ENCODE assay signal across 8 mouse cellular contexts in the genomic region with DNA sequence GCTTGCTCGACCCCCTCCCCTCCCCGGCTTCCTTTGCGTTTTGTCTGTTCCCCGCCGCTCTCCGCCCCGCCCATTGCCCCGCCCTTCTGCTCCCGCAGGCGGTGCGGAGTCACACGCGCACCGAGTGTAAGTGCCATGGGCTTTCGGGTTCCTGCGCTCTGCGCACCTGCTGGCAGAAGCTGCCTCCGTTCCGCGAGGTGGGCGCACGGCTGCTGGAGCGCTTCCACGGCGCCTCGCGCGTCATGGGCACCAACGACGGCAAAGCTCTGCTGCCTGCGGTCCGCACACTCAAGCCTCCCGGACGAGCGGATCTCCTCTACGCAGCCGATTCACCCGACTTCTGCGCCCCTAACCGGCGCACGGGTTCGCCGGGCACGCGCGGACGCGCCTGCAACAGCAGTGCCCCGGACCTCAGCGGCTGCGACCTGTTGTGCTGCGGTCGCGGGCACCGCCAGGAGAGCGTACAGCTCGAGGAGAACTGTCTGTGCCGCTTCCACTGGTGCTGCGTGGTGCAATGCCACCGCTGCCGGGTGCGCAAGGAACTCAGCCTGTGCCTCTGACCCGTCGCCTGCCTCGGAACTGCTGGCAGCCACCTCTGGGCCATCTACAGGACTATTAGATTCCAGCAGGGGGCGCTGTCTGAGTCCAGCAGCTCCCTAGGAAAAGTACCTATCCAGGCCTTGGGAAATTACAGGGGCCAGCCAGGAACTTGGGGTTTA. TPM values are rescaled to one million over a fixed set of nuclear protein-coding genes. Genes with fewer than 3 reads are reported as not detected.
A peak's percentile ranks its signal among the peaks of the same experiment; 100 is the strongest.
DNase-seq lines count a peak whose midpoint lies in the region; ATAC-seq and TF ChIP-seq lines count a peak whose summit lies in the region.

No protein-coding gene starts in this region.

- H3K27me3 ChIP-seq in intestine, postnatal 0 days (replicated peaks; ENCODE audit: control insufficient read depth, insufficient read depth, low read length): peaks cover 83% of the 10 kb centered on the region
- H3K27me3 ChIP-seq in neural tube, embryonic 12.5 days (replicated peaks): peaks cover 84% of the 10 kb centered on the region

- peak overlapping the region; percentile 46 for H3K4me3 ChIP-seq in intestine, postnatal 0 days (ENCODE audit: low read depth, low read length)
- peak overlapping the region; percentile 43 for H3K4me3 ChIP-seq in lung, adult 2 months (replicated peaks; ENCODE audit: extremely low read depth, low read depth, low read length)
- peak overlapping the region; percentile 42 for H3K4me3 ChIP-seq in neural tube, embryonic 12.5 days

- no peaks in the 10 kb centered on the region; the same call in 1 of the 2 replicates for H3K4me1 ChIP-seq in intestine, postnatal 0 days (replicated peaks; ENCODE audit: control insufficient read depth, insufficient read depth, low read length)
- peaks cover 7% of the 10 kb centered on the region; the same call in 1 of the 2 replicates for H3K4me1 ChIP-seq in lung, adult 2 months (ENCODE audit: control insufficient read depth, insufficient read depth, low read length)
- peaks cover 16% of the 10 kb centered on the region for H3K4me1 ChIP-seq in neural tube, embryonic 12.5 days

- peak overlapping the region; percentile 82 for H3K4me2 ChIP-seq in intestine, postnatal 0 days (replicated peaks; ENCODE audit: low read depth)
- H3K4me2 ChIP-seq in neural tube, embryonic 12.5 days (replicated peaks): peak overlapping the region; percentile 91

- peak; percentile 75 for TF ChIP-seq CTCF in intestine, postnatal 0 days (IDR thresholded peaks at IDR 0.05; ENCODE audit: low read depth)
- 0 out of 2 replicates have a peak, but pooled peaks have one; percentile 21 for TF ChIP-seq CTCF in lung, adult 2 months (IDR thresholded peaks at IDR 0.05; ENCODE audit: insufficient read depth, low read length)

- H3K27ac ChIP-seq in intestine, postnatal 0 days (ENCODE audit: low read depth, low read length): no peak overlapping the region
- no peak overlapping the region for H3K27ac ChIP-seq in neural tube, embryonic 12.5 days

- peak; percentile 33 for DNase-seq in thymus, postnatal 14 days
- no peak for DNase-seq in thymus, postnatal 10 days (ENCODE audit: low spot score in 2 of 2)
- peak; percentile 54 to 73 for DNase-seq in heart, adult 18-20 months
- peak; percentile 43 for DNase-seq in lung, adult 2 months

- no peak overlapping the region for H3K9ac ChIP-seq in intestine, postnatal 0 days (ENCODE audit: low read depth, low read length)
- peak overlapping the region; percentile 22; the same call in 1 of the 2 replicates for H3K9ac ChIP-seq in neural tube, embryonic 12.5 days

- WGBS in intestine, postnatal 0 days: under 1% methylated on average over 67 of the region's 67 CpGs
- 2% methylated on average over 67 of the region's 67 CpGs for WGBS in lung, adult 2 months
- 1% methylated on average over 67 of the region's 67 CpGs for WGBS in neural tube, embryonic 12.5 days

- no peaks in the 10 kb centered on the region for H3K9me3 ChIP-seq in intestine, postnatal 0 days (ENCODE audit: control insufficient read depth)
- no peaks in the 10 kb centered on the region for H3K9me3 ChIP-seq in neural tube, embryonic 12.5 days

- H3K36me3 ChIP-seq in intestine, postnatal 0 days (ENCODE audit: control insufficient read depth, insufficient read depth): no peaks in the 10 kb centered on the region
- no peaks in the 10 kb centered on the region for H3K36me3 ChIP-seq in neural tube, embryonic 12.5 days

- ATAC-seq in common myeloid progenitor, adult 5-6 weeks (replicated peaks; ENCODE audit: low read depth, poor library complexity, severe bottlenecking): peak; percentile 24
- peak; percentile 40 for ATAC-seq in intestine, postnatal 0 days
- 0 out of 2 replicates have a peak, but pooled peaks have one; percentile 30 for ATAC-seq in neural tube, embryonic 12.5 days (ENCODE audit: low FRiP score, low read depth)
- no peak for ATAC-seq in erythroblast, adult 5-6 weeks (replicated peaks; ENCODE audit: low FRiP score, poor library complexity, severe bottlenecking)

- TF ChIP-seq POLR2A in lung, adult 2 months (IDR thresholded peaks at IDR 0.05; ENCODE audit: borderline replicate concordance, extremely low read depth, low read depth, low read length): no peak

RNA-seq across cellular contexts. Expression of gene Wnt10a, which starts 7.1 kb away (rescaled TPM):
- total RNA-seq in common myeloid progenitor, adult 5-6 weeks (2017): not detected in 2 replicates
- not detected for total RNA-seq in heart, adult 18-20 months (2021)
- polyA plus RNA-seq in intestine, postnatal 0 days (2015; fragmentation: Nextera tagmentation; extraction: Ambion mirVana): not detected in 2 replicates
- polyA plus RNA-seq in lung, adult 2 months (2012; rRNA removed): 0.08 and 2.6 TPM in 2 replicates
- polyA plus RNA-seq in neural tube, embryonic 12.5 days (2016; fragmentation: Nextera tagmentation; extraction: Ambion mirVana): 1.2 and 1.4 TPM in 2 replicates
- total RNA-seq in erythroblast, adult 5-6 weeks (2015; ENCODE audit: low replicate concordance): not detected in 2 replicates
- not detected in 2 replicates for total RNA-seq in erythroblast, adult 5-6 weeks (2017; ENCODE audit: low replicate concordance)

RNA-seq across cellular contexts. Expression of gene Wnt6, which starts 12.5 kb away (rescaled TPM):
- total RNA-seq in common myeloid progenitor, adult 5-6 weeks (2017): not detected in 2 replicates
- under 1 TPM; 0.18 to 0.30 TPM for total RNA-seq in heart, adult 18-20 months (2021)
- 0.33 and 0.66 TPM in 2 replicates for polyA plus RNA-seq in intestine, postnatal 0 days (2015; fragmentation: Nextera tagmentation; extraction: Ambion mirVana)
- polyA plus RNA-seq in lung, adult 2 months (2012; rRNA removed): 0.55 and 0.65 TPM in 2 replicates
- 12.5 and 13.8 TPM in 2 replicates for polyA plus RNA-seq in neural tube, embryonic 12.5 days (2016; fragmentation: Nextera tagmentation; extraction: Ambion mirVana)
- total RNA-seq in erythroblast, adult 5-6 weeks (2015; ENCODE audit: low replicate concordance): not detected in 2 replicates
- total RNA-seq in erythroblast, adult 5-6 weeks (2017; ENCODE audit: low replicate concordance): not detected in 2 replicates

RNA-seq across cellular contexts. Expression of gene Prkag3, which starts 35.2 kb away (rescaled TPM):
- total RNA-seq in common myeloid progenitor, adult 5-6 weeks (2017): not detected in 2 replicates
- 1 to 10 TPM; 1.4 to 1.7 TPM for total RNA-seq in heart, adult 18-20 months (2021)
- polyA plus RNA-seq in intestine, postnatal 0 days (2015; fragmentation: Nextera tagmentation; extraction: Ambion mirVana): 0.08 and 0.09 TPM in 2 replicates
- polyA plus RNA-seq in lung, adult 2 months (2012; rRNA removed): 5.9 and 11.4 TPM in 2 replicates
- polyA plus RNA-seq in neural tube, embryonic 12.5 days (2016; fragmentation: Nextera tagmentation; extraction: Ambion mirVana): 0.10 and 0.40 TPM in 2 replicates
- not detected in 2 replicates for total RNA-seq in erythroblast, adult 5-6 weeks (2015; ENCODE audit: low replicate concordance)
- 0.14 TPM in 1 of 2 replicates, not detected in the other for total RNA-seq in erythroblast, adult 5-6 weeks (2017; ENCODE audit: low replicate concordance)

Comparison
In these comparisons a context has a peak if more than half of its experiments do, and no peak if none do; other contexts are left out.
1. DNase-seq: peak in thymus, postnatal 14 days (single experiment), heart, adult 18-20 months (2 of 2) and lung, adult 2 months (single experiment); none in thymus, postnatal 10 days (0 of 2).
2. Peak in every context shown above with its lines, with median percentiles within 50 percentile points of each other: H3K4me3 ChIP-seq.